Comparison of ENCODE assay signal across 26 mouse cellular contexts in genomic region chr7:123127981-123128380, GRCm38 (mm10). TPM values are rescaled to one million over a fixed set of nuclear protein-coding genes. Genes with fewer than 3 reads are reported as not detected.
DNase-seq lines count a peak whose midpoint lies in the region; ATAC-seq and TF ChIP-seq lines count a peak whose summit lies in the region.
"Had no signal": no experiment of that assay in that cellular context is flagged by ENCODE, and none has a peak within 500 bp of the region (broad histone marks: within the 10 kb centered on the region; RNA-seq: fewer than 3 reads in every experiment).

No protein-coding gene starts in this region.

- peak overlapping the region; percentile 10; the same call in 1 of the 2 replicates for H3K27ac ChIP-seq in gastrocnemius, adult 2 months
- H3K27ac ChIP-seq in heart, embryonic 10.5 days: no peak overlapping the region
- no peak overlapping the region for H3K27ac ChIP-seq in liver, adult 2 months (replicated peaks; ENCODE audit: insufficient read depth, low read depth, low read length)
- H3K27ac ChIP-seq in liver, embryonic 11.5 days (ENCODE audit: low read depth, low read length): no peak overlapping the region
- H3K27ac ChIP-seq: embryonic facial prominence, embryonic 10.5 days; embryonic facial prominence, embryonic 13.5 days; forebrain, embryonic 12.5 days; forebrain, embryonic 15.5 days; heart, embryonic 15.5 days; hindbrain, embryonic 12.5 days; hindbrain, embryonic 15.5 days had no signal

- TF ChIP-seq POLR2A in liver, adult 2 months (IDR thresholded peaks at IDR 0.05; ENCODE audit: extremely low read depth, insufficient read depth, low read length): no peak

- no peak for DNase-seq in gastrocnemius, adult 2 months
- DNase-seq in gastrocnemius, adult 18-20 months (ENCODE audit: low spot score): no peak
- DNase-seq in heart, embryonic 10.5 days (ENCODE audit: low spot score): peak; percentile 43
- DNase-seq in heart, postnatal 25 days (ENCODE audit: low spot score): no peak
- peak; percentile 63 for DNase-seq in liver, adult 2 months (ENCODE audit: extremely low read depth, low read depth, low spot score)
- no peak for DNase-seq in liver, embryonic 11.5 days (ENCODE audit: low spot score)
- DNase-seq in lung, postnatal 36 days: peak; percentile 38
- no peak for DNase-seq in lung, postnatal 14 days
- DNase-seq: adrenal gland, adult 8-10 months; adrenal gland, postnatal 25 days; cerebellum, adult 11-12 months; cerebellum, adult 8-10 months; cerebellum, postnatal 36 days; embryo, embryonic 11 days; gastrocnemius, postnatal 14 days; heart, postnatal 10 days had no signal

- H3K9me3 ChIP-seq in heart, embryonic 10.5 days: no peaks in the 10 kb centered on the region
- no peaks in the 10 kb centered on the region for H3K9me3 ChIP-seq in liver, embryonic 11.5 days (ENCODE audit: control insufficient read depth, low read length)
- H3K9me3 ChIP-seq: embryonic facial prominence, embryonic 10.5 days; embryonic facial prominence, embryonic 13.5 days; forebrain, embryonic 12.5 days; forebrain, embryonic 15.5 days; heart, embryonic 12.5 days; heart, embryonic 15.5 days; hindbrain, embryonic 12.5 days; hindbrain, embryonic 15.5 days had no signal

- peaks cover 39% of the 10 kb centered on the region for H3K4me1 ChIP-seq in heart, embryonic 10.5 days
- H3K4me1 ChIP-seq in liver, adult 2 months (ENCODE audit: control insufficient read depth, insufficient read depth, low read length): peaks cover 46% of the 10 kb centered on the region
- H3K4me1 ChIP-seq in liver, embryonic 11.5 days (replicated peaks; ENCODE audit: control insufficient read depth, insufficient read depth, low read length): peaks cover 9% of the 10 kb centered on the region; the same call in 1 of the 2 replicates

- peaks cover 13% of the 10 kb centered on the region for H3K36me3 ChIP-seq in heart, embryonic 10.5 days
- peaks cover 19% of the 10 kb centered on the region for H3K36me3 ChIP-seq in liver, adult 2 months (ENCODE audit: control insufficient read depth, insufficient read depth, low read length)
- no peaks in the 10 kb centered on the region; the same call in 1 of the 2 replicates for H3K36me3 ChIP-seq in liver, embryonic 11.5 days (ENCODE audit: control insufficient read depth, insufficient read depth, low read length)
- H3K36me3 ChIP-seq: forebrain, embryonic 15.5 days had no signal

- H3K4me3 ChIP-seq in gastrocnemius, adult 2 months: no peak overlapping the region; the same call in 1 of the 2 replicates
- no peak overlapping the region for H3K4me3 ChIP-seq in heart, embryonic 10.5 days
- no peak overlapping the region for H3K4me3 ChIP-seq in liver, adult 2 months (ENCODE audit: insufficient read depth, low read depth, low read length)
- no peak overlapping the region for H3K4me3 ChIP-seq in liver, embryonic 11.5 days (ENCODE audit: low read depth, low read length)
- H3K4me3 ChIP-seq: embryonic facial prominence, embryonic 10.5 days; embryonic facial prominence, embryonic 13.5 days; erythroblast, embryonic 14.5 days; forebrain, embryonic 12.5 days; forebrain, embryonic 15.5 days; heart, embryonic 12.5 days; heart, embryonic 15.5 days; hindbrain, embryonic 12.5 days; hindbrain, embryonic 15.5 days had no signal

- ATAC-seq in liver, embryonic 11.5 days (replicated peaks; ENCODE audit: low FRiP score): no peak
- ATAC-seq: activated CD4-positive, CD25-positive, alpha-beta regulatory T cell, adult 4 months; forebrain, embryonic 15.5 days had no signal

- no peaks in the 10 kb centered on the region for H3K27me3 ChIP-seq in heart, embryonic 10.5 days (ENCODE audit: insufficient read depth, poor library complexity, severe bottlenecking)
- no peaks in the 10 kb centered on the region for H3K27me3 ChIP-seq in liver, adult 2 months (ENCODE audit: control insufficient read depth, insufficient read depth, low read length)
- no peaks in the 10 kb centered on the region for H3K27me3 ChIP-seq in liver, embryonic 11.5 days (replicated peaks; ENCODE audit: control insufficient read depth, insufficient read depth, low read length)
- H3K27me3 ChIP-seq: embryonic facial prominence, embryonic 13.5 days; forebrain, embryonic 12.5 days; forebrain, embryonic 15.5 days; heart, embryonic 12.5 days; heart, embryonic 15.5 days; hindbrain, embryonic 12.5 days; hindbrain, embryonic 15.5 days had no signal

- 24% methylated on average over 1 of the region's 1 CpGs for WGBS in heart, embryonic 10.5 days
- WGBS in liver, adult 2 months: 9% methylated on average over 1 of the region's 1 CpGs
- 45% methylated on average over 1 of the region's 1 CpGs for WGBS in liver, embryonic 11.5 days

- no peak for TF ChIP-seq CTCF in gastrocnemius, adult 2 months (IDR thresholded peaks at IDR 0.05)
- TF ChIP-seq CTCF in liver, adult 2 months (IDR thresholded peaks at IDR 0.05; ENCODE audit: low read depth, low read length): no peak

- H3K4me2 ChIP-seq in liver, embryonic 11.5 days: no peak overlapping the region
- H3K4me2 ChIP-seq: embryonic facial prominence, embryonic 13.5 days; forebrain, embryonic 12.5 days; forebrain, embryonic 15.5 days; heart, embryonic 12.5 days; heart, embryonic 15.5 days; hindbrain, embryonic 12.5 days; hindbrain, embryonic 15.5 days had no signal

- intact Hi-C loops in gastrocnemius, adult 2 months (cut with DNase I): loop anchor here (5.0 to 10.0 kb wide), 2 partner anchors 44 to 143 kb away; no protein-coding TSS in a partner anchor
- intact Hi-C loops in heart, postnatal 25 days (cut with DNase I): loop anchor here (5.0 kb wide), 1 partner anchor 34 kb away; no protein-coding TSS in a partner anchor

- peaks cover 42% of the 10 kb centered on the region for H3K79me2 ChIP-seq in liver, adult 2 months (ENCODE audit: control insufficient read depth, insufficient read depth, low read length)

- no peak overlapping the region for H3K9ac ChIP-seq in liver, adult 2 months (ENCODE audit: low read depth, low read length)
- H3K9ac ChIP-seq in liver, embryonic 11.5 days (ENCODE audit: low read depth, low read length): no peak overlapping the region
- H3K9ac ChIP-seq: embryonic facial prominence, embryonic 13.5 days; forebrain, embryonic 12.5 days; forebrain, embryonic 15.5 days; heart, embryonic 12.5 days; heart, embryonic 15.5 days; hindbrain, embryonic 12.5 days; hindbrain, embryonic 15.5 days had no signal

RNA-seq across cellular contexts. Expression of gene Tnrc6a, which starts 4.3 kb away (rescaled TPM):
- 10 to 100 TPM; 24.1 to 26.2 TPM for total RNA-seq in gastrocnemius, adult 2 months (2021)
- 10 to 100 TPM; 20.7 to 22.3 TPM for total RNA-seq in gastrocnemius, adult 18-20 months (2021)
- 39.9 and 51.2 TPM in 2 replicates for polyA plus RNA-seq in heart, embryonic 10.5 days (2016; fragmentation: Nextera tagmentation; extraction: Ambion mirVana)
- total RNA-seq in heart, postnatal 25 days (2021): 10 to 100 TPM; 33.1 to 33.3 TPM
- total RNA-seq in liver, adult 2 months (2014; rRNA removed): 29.7 and 32.4 TPM in 2 replicates
- 13.4 and 22.1 TPM in 2 replicates for polyA plus RNA-seq in liver, adult 2 months (2012; rRNA removed)
- polyA plus RNA-seq in liver, embryonic 11.5 days (2014; fragmentation: Nextera tagmentation; extraction: Ambion mirVana): 36.4 and 41.1 TPM in 2 replicates

Comparison
In these comparisons a context has a peak if more than half of its experiments do, and no peak if none do; other contexts are left out.
1. DNase-seq: peak in heart, embryonic 10.5 days (single experiment), liver, adult 2 months (single experiment) and lung, postnatal 36 days (single experiment); none in gastrocnemius, adult 2 months (single experiment), gastrocnemius, adult 18-20 months (single experiment), heart, postnatal 25 days (single experiment), liver, embryonic 11.5 days (single experiment) and lung, postnatal 14 days (single experiment).